Mouse (Mus musculus) fat pad, adult 2 months (tissue): ENCODE results near the gene Hnf1b.

ENCODE experiments used
- DNase-seq: peaks from one replicate; pipeline ENCODE4 v3.0.0-alpha.2; 2011; ENCODE audit warnings: low read depth, low spot score; ENCODE audit errors: extremely low read depth

The Hnf1b gene

DNA sequence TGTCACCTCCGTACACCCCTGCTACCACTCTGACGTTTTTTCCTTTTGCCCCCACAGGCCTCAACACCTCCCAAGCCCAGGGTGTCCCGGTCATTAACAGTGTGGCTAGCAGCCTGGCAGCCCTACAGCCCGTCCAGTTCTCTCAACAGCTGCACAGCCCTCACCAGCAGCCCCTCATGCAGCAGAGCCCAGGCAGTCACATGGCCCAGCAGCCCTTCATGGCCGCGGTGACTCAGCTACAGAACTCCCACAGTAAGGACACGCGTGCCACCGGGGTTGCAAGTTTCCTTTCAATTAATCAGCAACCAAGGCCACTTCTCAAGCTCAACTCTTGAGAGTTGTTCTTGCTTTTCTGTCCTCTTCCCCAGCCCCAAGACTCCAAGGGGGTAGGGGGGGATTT, 43.5 kb downstream of the Hnf1b start:
- no peak for DNase-seq

DNA sequence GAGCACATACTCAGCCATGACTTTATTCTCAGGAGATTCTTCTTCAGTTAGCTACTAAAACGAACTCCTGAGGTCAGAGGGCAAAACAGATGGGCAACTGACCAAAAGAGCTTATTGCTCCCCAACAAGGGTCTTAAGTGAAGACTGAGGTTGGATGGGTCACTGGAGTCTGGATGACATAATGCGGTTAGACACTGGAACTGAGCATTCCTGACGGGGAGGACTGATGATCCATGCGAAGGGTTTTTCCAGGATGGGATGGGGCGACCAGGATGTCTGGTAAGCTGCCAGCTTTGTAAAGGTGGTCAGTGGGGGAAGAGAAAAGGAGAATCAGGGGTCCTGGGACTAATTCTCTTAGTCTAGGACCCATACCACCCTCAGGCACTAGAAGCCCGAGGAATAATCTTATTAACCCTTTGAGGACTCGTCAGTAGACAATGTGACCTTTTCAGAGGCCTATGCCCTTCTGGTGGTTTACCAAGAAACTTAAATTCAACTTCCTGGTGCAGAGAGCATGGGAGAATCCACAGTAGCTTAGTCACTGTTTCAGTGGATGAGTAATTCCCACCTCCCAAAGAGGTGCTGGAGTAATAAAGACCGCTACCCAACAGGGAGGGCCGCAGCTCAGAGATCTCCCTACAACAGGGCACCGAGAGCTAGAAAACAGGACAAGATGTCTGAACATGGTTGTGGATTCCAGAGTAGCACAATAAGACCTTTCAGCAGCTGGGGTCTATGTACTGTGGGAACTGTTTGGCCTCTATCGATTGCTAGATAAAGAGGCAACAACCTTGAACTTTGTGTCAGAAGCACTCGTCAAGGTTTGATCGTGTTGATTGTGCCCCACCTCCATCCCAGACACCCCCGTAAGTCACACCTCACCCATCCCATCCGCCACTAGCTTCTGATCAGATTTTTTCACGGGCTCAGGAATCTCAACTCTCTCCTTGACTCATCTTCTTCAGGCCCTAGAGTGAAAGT, 46.9 kb downstream of the Hnf1b start:
- DNase-seq: no peak

DNA sequence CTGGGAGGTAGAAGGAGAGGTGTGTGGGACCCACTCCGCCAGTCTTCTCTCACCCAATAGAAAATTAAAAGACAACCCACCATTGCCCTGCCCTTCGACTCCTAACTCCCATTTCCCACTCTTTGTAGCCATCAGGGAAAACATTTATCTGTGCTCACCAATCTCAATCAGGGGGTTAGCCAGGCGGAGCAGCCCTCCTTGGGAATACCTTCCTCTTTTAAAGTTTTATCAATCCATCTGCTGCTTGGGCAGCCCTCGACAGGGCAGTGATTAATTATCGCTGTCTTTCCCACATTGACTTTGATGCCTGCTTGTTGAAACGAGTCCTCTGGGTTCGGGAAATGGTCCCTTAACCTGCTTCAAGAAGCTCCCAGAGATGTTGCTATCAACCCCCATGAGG, 47.7 kb downstream of the Hnf1b start:
- no peak for DNase-seq

DNA sequence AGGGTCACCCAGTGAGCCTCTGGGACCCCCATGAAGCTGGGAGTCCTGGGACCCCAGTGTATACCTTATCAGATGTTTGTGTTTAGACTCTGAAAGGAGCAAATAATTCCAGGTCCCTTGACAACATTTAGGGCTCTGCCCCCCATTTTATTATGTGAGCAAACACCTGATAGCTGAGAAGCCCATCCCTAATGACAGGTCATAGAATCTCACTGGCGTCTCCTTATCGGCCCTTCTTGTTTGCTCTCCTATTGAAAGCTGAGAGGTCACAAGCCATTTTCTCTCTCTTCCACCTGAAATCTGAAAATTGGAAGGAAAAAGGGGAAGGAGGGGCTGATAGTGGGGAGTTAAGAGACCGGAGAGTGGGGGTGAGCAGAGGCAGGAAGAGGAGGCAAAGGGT, 52.9 kb downstream of the Hnf1b start:
- no peak for DNase-seq

DNA sequence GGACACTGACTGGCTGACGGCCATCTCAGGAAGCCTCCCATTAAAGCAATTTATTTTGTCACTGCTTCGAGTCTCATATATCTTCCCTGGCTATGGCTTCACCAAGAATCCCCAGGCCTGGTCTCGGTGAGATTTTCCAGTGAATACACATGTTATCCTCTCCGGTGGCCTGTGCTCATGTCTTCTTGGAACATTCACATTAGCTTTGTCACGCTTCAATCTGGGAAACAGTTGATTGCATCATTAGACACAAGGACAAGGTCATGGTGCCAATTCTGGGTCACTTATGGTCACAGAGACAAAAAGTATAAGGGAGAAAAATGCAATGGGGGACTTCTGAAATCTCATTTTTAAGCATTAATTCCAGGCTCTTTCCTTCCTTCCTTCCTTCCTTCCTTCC, 55.9 kb downstream of the Hnf1b start:
- no peak for DNase-seq

DNA sequence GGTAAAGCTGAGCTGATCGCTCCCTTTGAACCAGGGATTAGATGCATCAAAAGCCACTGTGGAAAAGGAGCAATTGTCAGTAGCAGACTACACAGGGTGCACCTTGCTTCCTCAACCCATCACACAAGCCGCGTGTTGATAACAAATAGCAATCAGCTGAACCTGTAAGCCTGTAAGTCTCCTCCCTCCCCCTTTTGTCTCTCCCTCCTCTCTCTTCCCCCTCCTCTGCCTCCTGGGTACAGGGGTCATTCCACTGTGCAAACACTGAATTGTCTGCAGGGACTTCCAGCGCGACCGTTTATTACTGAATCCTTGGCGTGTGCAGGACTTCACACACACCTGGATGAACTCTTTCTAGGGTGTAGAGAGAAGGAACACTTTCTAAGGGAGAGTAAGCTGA, 58.5 kb downstream of the Hnf1b start:
- no peak for DNase-seq

DNA sequence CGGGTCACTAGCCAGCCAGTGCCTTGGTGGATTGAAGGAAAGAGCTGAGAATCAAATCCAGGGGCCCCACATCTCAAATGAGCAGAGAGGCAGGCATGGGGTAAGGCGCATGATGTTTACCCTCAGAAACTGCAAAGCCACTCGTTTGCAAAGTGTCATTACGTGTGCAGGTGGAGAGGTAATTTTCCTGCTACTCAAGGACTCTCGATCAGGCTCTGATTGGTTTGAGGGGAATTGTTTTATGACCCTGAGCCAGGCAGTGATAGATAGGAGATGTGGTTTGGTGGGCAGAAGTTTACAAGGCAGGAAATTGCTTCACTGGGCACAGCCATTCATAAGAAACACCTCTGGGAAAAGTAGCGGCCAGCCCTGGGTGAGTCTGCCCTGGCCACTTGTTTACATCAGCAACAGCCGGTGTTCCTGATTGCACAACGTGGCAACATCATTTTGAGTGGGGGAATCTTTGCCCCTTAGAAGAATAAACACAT, 64.0 kb downstream of the Hnf1b start:
- DNase-seq: no peak

DNA sequence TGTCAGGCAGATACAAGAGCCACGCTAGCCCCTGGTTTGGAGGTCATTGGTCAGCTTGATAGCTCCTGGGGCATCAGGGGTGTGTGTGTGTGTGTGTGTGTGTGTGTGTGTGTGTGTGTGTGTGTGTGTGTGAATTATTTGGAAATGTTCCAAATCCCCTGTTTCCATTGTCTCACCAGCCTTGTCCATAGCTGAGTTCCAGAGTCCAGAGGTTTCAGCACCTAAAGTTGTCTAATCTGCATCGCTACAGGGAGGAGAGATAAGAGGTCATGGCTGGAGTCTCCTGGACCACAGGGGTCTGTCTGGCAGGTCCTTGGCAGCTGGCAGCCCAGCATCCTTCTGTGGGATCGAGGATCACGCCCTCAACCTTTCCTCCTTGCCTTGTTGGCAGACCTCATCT, 64.6 kb downstream of the Hnf1b start:
- DNase-seq: no peak

DNA sequence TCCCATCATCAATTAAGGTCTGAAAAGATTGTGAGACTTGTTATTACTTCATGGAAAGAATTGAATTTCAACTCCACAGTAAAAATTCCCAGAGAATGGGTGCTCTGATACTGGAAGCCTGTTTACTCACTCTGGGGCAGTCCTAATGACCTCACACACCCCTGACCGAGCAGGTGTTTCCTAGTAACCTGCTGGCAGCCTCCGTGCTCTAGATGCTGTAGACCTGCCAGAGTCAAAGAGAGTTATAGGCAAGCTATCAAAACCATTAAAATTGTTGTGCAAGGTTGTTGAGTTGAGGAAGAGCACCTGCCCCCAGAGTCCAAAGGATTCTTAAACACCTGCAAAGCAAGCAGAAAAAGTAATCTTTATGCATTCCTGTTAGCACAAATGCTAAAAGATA, 72.7 kb downstream of the Hnf1b start:
- no peak for DNase-seq

DNA sequence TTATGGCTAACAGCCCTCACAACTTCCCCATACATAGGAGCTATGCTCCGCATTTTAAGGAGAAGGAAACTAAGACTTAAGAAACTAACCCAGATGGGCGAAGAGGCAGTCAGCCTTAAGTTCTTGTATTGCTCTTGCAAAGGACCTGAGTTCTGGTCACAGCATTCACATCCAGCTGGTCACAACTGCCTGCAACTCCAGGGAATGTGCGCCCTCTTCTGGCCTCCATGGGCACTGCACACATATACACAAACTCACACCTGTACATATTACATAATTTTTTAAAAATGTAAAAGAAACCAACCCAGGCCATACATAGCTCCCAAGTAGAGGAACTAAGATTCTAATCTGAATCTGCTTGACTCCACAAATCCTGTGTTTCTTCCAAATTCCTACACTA, 77.2 kb downstream of the Hnf1b start:
- DNase-seq: no peak

DNA sequence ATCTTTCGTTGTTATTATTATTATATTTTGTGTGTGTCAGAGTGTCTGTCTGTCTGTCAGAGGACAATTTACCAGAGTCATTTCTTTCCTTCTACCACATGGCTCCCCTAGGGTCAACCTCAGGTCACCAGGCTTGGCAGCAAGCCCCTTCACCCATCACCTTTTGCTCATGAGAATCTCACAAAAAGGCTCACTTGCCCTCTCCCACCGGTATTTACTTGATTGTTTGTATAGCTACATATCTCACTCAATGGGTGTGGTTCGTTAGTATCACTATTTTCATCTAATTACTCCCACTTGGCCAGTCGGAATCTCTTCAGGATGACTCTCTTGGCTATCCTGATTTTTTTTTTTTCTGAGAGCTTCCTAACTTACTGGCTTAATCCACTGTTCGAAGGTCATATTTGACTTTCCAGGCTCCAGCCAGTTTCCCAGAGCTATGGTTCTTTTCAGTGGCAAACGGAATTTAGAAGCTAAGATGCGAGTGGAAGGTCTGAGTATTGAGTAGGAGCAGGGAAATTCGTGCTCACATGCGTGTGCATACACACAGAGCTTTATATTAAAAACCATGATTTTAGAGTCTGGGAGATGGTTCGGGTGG, 82.7 kb downstream of the Hnf1b start:
- DNase-seq: no peak

DNA sequence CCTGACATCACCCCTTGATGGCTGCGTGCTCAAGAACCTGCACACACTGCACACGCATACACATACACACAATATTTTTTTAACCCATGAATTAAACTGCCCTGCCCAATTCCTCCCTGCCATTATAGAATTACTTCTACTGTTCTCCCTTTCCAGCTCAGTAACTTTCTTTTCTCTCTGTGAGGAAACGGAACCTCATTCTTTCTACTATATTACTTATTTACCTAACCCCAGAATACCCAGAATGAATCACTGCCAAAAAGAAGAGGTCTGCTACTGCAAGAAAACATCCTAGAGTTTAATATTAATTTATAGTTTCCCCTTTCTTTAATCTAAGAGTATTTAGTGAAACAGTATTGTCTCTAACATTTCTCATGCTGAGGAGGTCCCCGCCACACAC, 83.5 kb downstream of the Hnf1b start:
- no peak for DNase-seq

DNA sequence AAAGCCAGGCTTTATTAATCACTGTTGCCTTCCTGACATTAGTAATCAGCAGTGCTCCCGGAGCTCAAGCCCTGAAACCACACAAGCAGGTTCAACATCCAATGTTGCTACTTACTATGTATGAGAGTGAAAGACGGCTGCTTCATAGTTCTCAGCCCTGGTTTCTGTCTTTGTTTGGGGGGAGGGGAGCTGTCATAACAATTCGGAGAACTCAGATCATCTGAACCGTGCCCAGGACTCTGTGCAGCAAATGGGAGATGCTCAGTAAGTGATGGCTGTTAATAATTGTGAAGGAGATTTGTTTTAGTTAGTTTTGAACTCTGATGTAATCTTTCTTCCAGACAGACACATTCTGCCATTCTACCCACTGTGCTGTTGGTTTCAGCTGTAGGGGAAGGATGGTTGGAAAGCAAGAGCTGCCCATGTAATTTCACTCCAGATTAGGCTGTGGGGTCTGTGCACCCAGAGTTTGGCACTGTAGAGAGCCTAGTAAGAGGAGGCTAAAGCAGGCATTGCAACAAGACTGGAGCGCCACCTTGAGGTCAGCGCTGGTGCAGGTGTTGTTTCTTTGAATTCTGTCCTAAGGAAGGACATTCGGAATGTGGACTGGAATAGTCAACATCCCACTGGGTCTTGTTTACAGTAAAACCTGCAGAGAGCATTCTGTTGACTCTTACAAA, 86.3 kb downstream of the Hnf1b start:
- no peak for DNase-seq

DNA sequence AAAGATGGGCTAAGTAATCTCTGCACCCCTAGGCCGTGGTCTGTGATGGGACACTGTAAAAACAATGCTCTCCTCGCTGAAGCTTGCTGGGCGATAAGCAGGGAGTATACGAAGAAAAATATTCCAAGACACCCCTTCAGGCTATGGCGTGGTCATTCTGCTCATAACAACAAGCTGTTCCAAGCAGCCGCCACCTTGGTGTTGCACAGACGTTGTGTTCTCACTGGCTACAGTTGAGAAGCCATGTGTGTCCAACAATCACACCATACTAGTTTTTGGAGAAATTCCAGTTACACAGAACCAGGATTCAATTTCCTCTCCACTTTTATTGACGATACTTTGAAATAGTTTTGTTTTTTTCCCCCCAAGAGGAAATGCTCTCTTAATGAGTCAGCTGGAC, 88.7 kb downstream of the Hnf1b start:
- DNase-seq: no peak

DNA sequence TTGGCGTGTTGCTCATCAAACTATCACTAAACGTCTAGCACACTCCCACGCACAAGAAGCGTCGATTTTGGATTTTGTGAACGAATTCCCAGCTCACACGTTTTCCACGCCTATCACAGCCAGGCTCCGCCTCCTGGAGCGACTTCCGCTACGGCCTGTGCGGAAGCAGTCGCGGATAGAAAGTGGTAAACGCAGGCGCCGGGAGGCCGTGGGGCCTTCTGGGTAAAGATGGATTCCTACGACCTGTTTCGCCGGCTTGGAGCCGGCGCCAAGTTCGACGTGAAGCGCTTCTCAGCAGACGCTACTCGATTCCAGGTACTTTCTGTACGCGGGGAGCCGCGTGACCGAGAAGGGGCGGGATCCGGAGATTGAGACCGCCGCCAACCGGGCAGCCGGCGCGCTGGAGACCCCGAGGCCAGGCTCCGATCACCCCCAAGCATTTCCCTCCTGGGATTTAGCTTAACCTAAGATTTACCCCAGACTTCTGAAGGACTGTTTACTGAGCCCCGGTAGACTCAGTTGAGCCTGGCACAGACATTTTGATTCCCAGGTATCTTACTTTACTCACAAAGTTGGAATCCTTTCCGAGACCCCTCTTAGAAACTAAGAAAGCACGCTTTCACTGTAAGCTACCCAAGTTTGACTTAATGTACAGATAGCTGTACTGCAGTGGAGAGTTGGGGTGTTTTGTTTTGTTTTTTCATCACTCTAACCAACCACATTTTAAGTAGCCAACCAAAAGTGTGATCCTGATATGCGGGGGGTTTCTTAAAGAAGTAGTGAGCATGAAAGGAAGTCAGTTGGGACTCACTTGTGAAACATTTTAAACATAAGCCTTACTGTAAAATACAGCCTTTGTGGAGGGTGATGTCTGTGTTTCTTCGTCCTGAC, 92.3 kb downstream of the Hnf1b start, which contains the start of gene Ddx52:
Gene Ddx52, plus strand, starts transcription at position 113 of the 891 bp plus-strand sequence.
- peak; percentile 30 for DNase-seq
